Comparison of ENCODE assay signal across 26 mouse cellular contexts in genomic region chr5:21505159-21505558, GRCm38 (mm10). TPM values are rescaled to one million over a fixed set of nuclear protein-coding genes. Genes with fewer than 3 reads are reported as not detected.
"Had no signal": no experiment of that assay in that cellular context is flagged by ENCODE, and none has a peak within 500 bp of the region (broad histone marks: within the 10 kb centered on the region; RNA-seq: fewer than 3 reads in every experiment).

No protein-coding gene starts in this region.

- H3K4me2 ChIP-seq: kidney, embryonic 15.5 days; limb, embryonic 12.5 days; limb, embryonic 15.5 days; liver, embryonic 11.5 days; lung, embryonic 14.5 days; midbrain, embryonic 11.5 days; neural tube, embryonic 12.5 days; neural tube, embryonic 15.5 days had no signal

- ATAC-seq: liver, postnatal 0 days; lung, postnatal 0 days had no signal

- H3K4me1 ChIP-seq: neural tube, embryonic 12.5 days; neural tube, embryonic 15.5 days had no signal

- H3K36me3 ChIP-seq: kidney, embryonic 15.5 days; limb, embryonic 12.5 days; limb, embryonic 15.5 days; neural tube, embryonic 12.5 days; neural tube, embryonic 15.5 days had no signal

- H3K27me3 ChIP-seq: kidney, embryonic 15.5 days; limb, embryonic 12.5 days; limb, embryonic 15.5 days; neural tube, embryonic 12.5 days; neural tube, embryonic 15.5 days had no signal

- H3K9ac ChIP-seq: kidney, embryonic 15.5 days; limb, embryonic 12.5 days; limb, embryonic 15.5 days; liver, embryonic 14.5 days; liver, postnatal 0 days; lung, embryonic 14.5 days; neural tube, embryonic 12.5 days; neural tube, embryonic 15.5 days had no signal

- DNase-seq: kidney, adult 11 months; kidney, adult 8-10 months; kidney, postnatal 10 days; kidney, postnatal 36 days; left cerebral cortex, postnatal 4 days; liver, postnatal 0 days; lung, embryonic 14.5 days; midbrain, embryonic 14.5 days; right cerebral cortex, adult 18-20 months; right cerebral cortex, postnatal 14 days; right cerebral cortex, postnatal 4 days; thymus, adult 2 months; thymus, postnatal 14 days; thymus, postnatal 4 days had no signal

- H3K9me3 ChIP-seq: kidney, embryonic 15.5 days; limb, embryonic 12.5 days; limb, embryonic 15.5 days; neural tube, embryonic 12.5 days; neural tube, embryonic 15.5 days had no signal

- H3K27ac ChIP-seq: kidney, embryonic 15.5 days; limb, embryonic 12.5 days; limb, embryonic 15.5 days; liver, embryonic 14.5 days; macrophage; neural tube, embryonic 12.5 days; neural tube, embryonic 15.5 days; stomach, postnatal 0 days had no signal

- H3K4me3 ChIP-seq: kidney, embryonic 15.5 days; limb, embryonic 12.5 days; limb, embryonic 15.5 days; neural tube, embryonic 12.5 days; neural tube, embryonic 15.5 days had no signal

RNA-seq across cellular contexts. Expression of gene Lrrc17, which starts 38.2 kb away (rescaled TPM):
- total RNA-seq: megakaryocyte-erythroid progenitor cell, adult 5-6 weeks had no signal
- polyA plus RNA-seq: macrophage had no signal
